Mouse (Mus musculus): ENCODE measurements around the gene Slc4a2. TPM values are rescaled to one million over a fixed set of nuclear protein-coding genes. Genes with fewer than 3 reads are reported as not detected.

The Slc4a2 gene
- polyA plus RNA-seq, 1 experiment from 2014 or later: 29.0 TPM

- Histone ChIP-seq H3K4me3 (ENCODE audit: low read length) (no peak overlapping the region), H3K4me1 (ENCODE audit: control insufficient read depth, insufficient read depth, low read depth, low read length) (peaks cover 26% of the 10 kb centered on the region), H3K4me2 (ENCODE audit: low read length) (no peak overlapping the region; the same call in 1 of the 2 replicates), H3K9ac (ENCODE audit: low read depth, low read length) (no peak overlapping the region; the same call in 1 of the 2 replicates), H3K9me3 (ENCODE audit: control insufficient read depth, low read length) (no peaks in the 10 kb centered on the region), H3K27ac (ENCODE audit: low read depth, low read length) (no peak overlapping the region), H3K27me3 (replicated peaks; ENCODE audit: control insufficient read depth, insufficient read depth, low read length) (peaks cover 3% of the 10 kb centered on the region; the same call in 1 of the 2 replicates), H3K36me3 (ENCODE audit: control insufficient read depth, insufficient read depth, low read length) (0 out of 2 replicates have a peak, but pooled peaks cover 5% of the 10 kb centered on the region)
- no peak for ATAC-seq
- 12% methylated on average over 9 of the region's 9 CpGs for WGBS
Measured at GRCm38 (mm10) chr5:24428596-24428995, 5.0 kb downstream of the Slc4a2 start.

- peaks cover 7% of the 10 kb centered on the region for H3K36me3 ChIP-seq (ENCODE audit: control insufficient read depth, insufficient read depth, low read length)
- H3K9me3 ChIP-seq (ENCODE audit: control insufficient read depth, low read length): no peaks in the 10 kb centered on the region
- H3K4me3 ChIP-seq (ENCODE audit: low read length): no peak overlapping the region
- H3K9ac ChIP-seq (ENCODE audit: low read depth, low read length): no peak overlapping the region
- WGBS: 90% methylated on average over 8 of the region's 8 CpGs
- H3K27me3 ChIP-seq (replicated peaks; ENCODE audit: control insufficient read depth, insufficient read depth, low read length): no peaks in the 10 kb centered on the region
- H3K4me1 ChIP-seq (ENCODE audit: control insufficient read depth, insufficient read depth, low read depth, low read length): no peaks in the 10 kb centered on the region
- no peak overlapping the region for H3K4me2 ChIP-seq (ENCODE audit: low read length)
- no peak for ATAC-seq
- no peak overlapping the region for H3K27ac ChIP-seq (ENCODE audit: low read depth, low read length)
Measured at GRCm38 (mm10) chr5:24433993-24434392, 10.4 kb downstream of the Slc4a2 start.

- Histone ChIP-seq H3K36me3 (ENCODE audit: control insufficient read depth, insufficient read depth, low read length) (peaks cover 10% of the 10 kb centered on the region), H3K4me1 (ENCODE audit: control insufficient read depth, insufficient read depth, low read depth, low read length) (peaks cover 14% of the 10 kb centered on the region), H3K27ac (ENCODE audit: low read depth, low read length) (no peak overlapping the region), H3K27me3 (replicated peaks; ENCODE audit: control insufficient read depth, insufficient read depth, low read length) (no peaks in the 10 kb centered on the region), H3K4me2 (ENCODE audit: low read length) (no peak overlapping the region), H3K9me3 (ENCODE audit: control insufficient read depth, low read length) (no peaks in the 10 kb centered on the region), H3K9ac (ENCODE audit: low read depth, low read length) (no peak overlapping the region), H3K4me3 (ENCODE audit: low read length) (no peak overlapping the region)
- no peak for ATAC-seq
- 97% methylated on average over 8 of the region's 8 CpGs for WGBS
Measured at GRCm38 (mm10) chr5:24441187-24441586, 17.6 kb downstream of the Slc4a2 start.

- Histone ChIP-seq H3K36me3 (ENCODE audit: control insufficient read depth, insufficient read depth, low read length) (peaks cover 10% of the 10 kb centered on the region), H3K4me3 (ENCODE audit: low read length) (no peak overlapping the region), H3K9ac (ENCODE audit: low read depth, low read length) (no peak overlapping the region), H3K27ac (ENCODE audit: low read depth, low read length) (no peak overlapping the region), H3K4me2 (ENCODE audit: low read length) (no peak overlapping the region), H3K4me1 (ENCODE audit: control insufficient read depth, insufficient read depth, low read depth, low read length) (peaks cover 20% of the 10 kb centered on the region), H3K27me3 (replicated peaks; ENCODE audit: control insufficient read depth, insufficient read depth, low read length) (no peaks in the 10 kb centered on the region), H3K9me3 (ENCODE audit: control insufficient read depth, low read length) (no peaks in the 10 kb centered on the region)
- no peak for ATAC-seq
- WGBS: 90% methylated on average over 9 of the region's 9 CpGs
Measured at GRCm38 (mm10) chr5:24442029-24442428, 18.4 kb downstream of the Slc4a2 start.

GRCm38 (mm10) chr5:24443204-24443603 lies 19.6 kb downstream of the Slc4a2 start:
- Histone ChIP-seq H3K4me2 (ENCODE audit: low read length) (no peak overlapping the region), H3K36me3 (ENCODE audit: control insufficient read depth, insufficient read depth, low read length) (peaks cover 10% of the 10 kb centered on the region), H3K27me3 (replicated peaks; ENCODE audit: control insufficient read depth, insufficient read depth, low read length) (no peaks in the 10 kb centered on the region), H3K27ac (ENCODE audit: low read depth, low read length) (no peak overlapping the region), H3K9ac (ENCODE audit: low read depth, low read length) (no peak overlapping the region), H3K4me3 (ENCODE audit: low read length) (no peak overlapping the region), H3K4me1 (ENCODE audit: control insufficient read depth, insufficient read depth, low read depth, low read length) (peaks cover 26% of the 10 kb centered on the region), H3K9me3 (ENCODE audit: control insufficient read depth, low read length) (no peaks in the 10 kb centered on the region)
- WGBS: 94% methylated on average over 7 of the region's 7 CpGs
- ATAC-seq: no peak

GRCm38 (mm10) chr5:24443927-24444326 lies 20.3 kb downstream of the Slc4a2 start:
- no peaks in the 10 kb centered on the region for H3K9me3 ChIP-seq (ENCODE audit: control insufficient read depth, low read length)

GRCm38 (mm10) chr5:24444746-24445427 lies 21.2 kb downstream of the Slc4a2 start, which contains the start of gene Fastk:
Gene Fastk (minus strand): TSS chr5:24445287.
- WGBS: under 1% methylated on average over 50 of the region's 60 CpGs
- ATAC-seq: peak; percentile 83
- Histone ChIP-seq H3K4me2 (ENCODE audit: low read length) (peak within 1 kb of the TSS; percentile 90), H3K27me3 (replicated peaks; ENCODE audit: control insufficient read depth, insufficient read depth, low read length) (no peaks in the 10 kb centered on the region), H3K9me3 (ENCODE audit: control insufficient read depth, low read length) (no peaks in the 10 kb centered on the region), H3K9ac (ENCODE audit: low read depth, low read length) (peak within 1 kb of the TSS; percentile 95), H3K27ac (ENCODE audit: low read depth, low read length) (peak within 1 kb of the TSS; percentile 89), H3K4me3 (ENCODE audit: low read length) (peak within 1 kb of the TSS; percentile 68), H3K36me3 (ENCODE audit: control insufficient read depth, insufficient read depth, low read length) (peaks cover 6% of the 10 kb centered on the region; the same call in 1 of the 2 replicates), H3K4me1 (ENCODE audit: control insufficient read depth, insufficient read depth, low read depth, low read length) (peaks cover 27% of the 10 kb centered on the region)

More at GRCm38 (mm10) chr5:24443927-24444326, 20.3 kb downstream of the Slc4a2 start:
- Histone ChIP-seq H3K9ac (ENCODE audit: low read depth, low read length) (peak overlapping the region; percentile 95), H3K27ac (ENCODE audit: low read depth, low read length) (no peak overlapping the region), H3K27me3 (replicated peaks; ENCODE audit: control insufficient read depth, insufficient read depth, low read length) (no peaks in the 10 kb centered on the region), H3K4me3 (ENCODE audit: low read length) (peak overlapping the region; percentile 68), H3K4me2 (ENCODE audit: low read length) (peak overlapping the region; percentile 90), H3K36me3 (ENCODE audit: control insufficient read depth, insufficient read depth, low read length) (peaks cover 10% of the 10 kb centered on the region; the same call in 1 of the 2 replicates), H3K4me1 (ENCODE audit: control insufficient read depth, insufficient read depth, low read depth, low read length) (peaks cover 27% of the 10 kb centered on the region)
- 88% methylated on average over 12 of the region's 12 CpGs for WGBS
- no peak for ATAC-seq

- WGBS: 58% methylated on average over 20 of the region's 20 CpGs
- Histone ChIP-seq H3K9me3 (ENCODE audit: control insufficient read depth, low read length) (no peaks in the 10 kb centered on the region), H3K4me3 (ENCODE audit: low read length) (peak overlapping the region; percentile 68), H3K4me1 (ENCODE audit: control insufficient read depth, insufficient read depth, low read depth, low read length) (peaks cover 27% of the 10 kb centered on the region), H3K9ac (ENCODE audit: low read depth, low read length) (peak overlapping the region; percentile 95), H3K36me3 (ENCODE audit: control insufficient read depth, insufficient read depth, low read length) (0 out of 2 replicates have a peak, but pooled peaks cover 2% of the 10 kb centered on the region), H3K27me3 (replicated peaks; ENCODE audit: control insufficient read depth, insufficient read depth, low read length) (no peaks in the 10 kb centered on the region), H3K27ac (ENCODE audit: low read depth, low read length) (peak overlapping the region; percentile 89), H3K4me2 (ENCODE audit: low read length) (peak overlapping the region; percentile 90)
- ATAC-seq: no peak
Measured at GRCm38 (mm10) chr5:24445428-24446080, 21.9 kb downstream of the Slc4a2 start.

- peak overlapping the region; percentile 64 for H3K4me2 ChIP-seq (ENCODE audit: low read length)
- 93% methylated on average over 7 of the region's 7 CpGs for WGBS
- H3K9me3 ChIP-seq (ENCODE audit: control insufficient read depth, low read length): no peaks in the 10 kb centered on the region
- no peak overlapping the region for H3K4me3 ChIP-seq (ENCODE audit: low read length)
- no peak for ATAC-seq
- H3K27me3 ChIP-seq (replicated peaks; ENCODE audit: control insufficient read depth, insufficient read depth, low read length): no peaks in the 10 kb centered on the region
- H3K36me3 ChIP-seq (ENCODE audit: control insufficient read depth, insufficient read depth, low read length): no peaks in the 10 kb centered on the region
- H3K4me1 ChIP-seq (ENCODE audit: control insufficient read depth, insufficient read depth, low read depth, low read length): peaks cover 32% of the 10 kb centered on the region
- H3K27ac ChIP-seq (ENCODE audit: low read depth, low read length): no peak overlapping the region
- H3K9ac ChIP-seq (ENCODE audit: low read depth, low read length): no peak overlapping the region
Measured at GRCm38 (mm10) chr5:24446630-24447029, 23.0 kb downstream of the Slc4a2 start.

Measured in hindbrain, embryonic 16.5 days (tissue).